Mouse (Mus musculus) cerebellum, postnatal 36 days (tissue): Measurements from ENCODE around the gene Bhlhb9.

Experiments
- DNase-seq, 2 experiments: peaks; one replicate each; pipeline ENCODE4 v3.0.0; 2021 to 2022; ENCODE audit warnings: mixed read lengths in 2 of 2

The Bhlhb9 gene

DNA sequence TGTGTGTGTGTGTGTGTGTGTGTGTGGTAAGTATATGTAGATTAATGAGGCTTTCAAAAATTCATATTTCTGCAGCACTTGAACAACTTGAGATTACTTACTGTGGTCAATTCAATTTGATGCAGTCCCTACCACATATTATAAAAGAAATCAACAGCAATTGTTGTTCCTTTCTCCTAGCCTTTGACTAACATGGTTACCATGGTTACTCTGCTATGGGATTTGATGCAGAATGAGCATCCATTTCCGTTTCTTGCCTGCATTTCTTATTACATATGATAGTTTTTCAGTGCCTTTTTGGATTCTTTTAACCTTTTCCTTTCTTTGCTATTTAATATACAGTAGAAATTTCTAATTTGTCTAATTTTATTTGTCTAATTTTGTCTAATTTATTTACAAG is 119.7 kb downstream of the Bhlhb9 start:
- DNase-seq = no peak

DNA sequence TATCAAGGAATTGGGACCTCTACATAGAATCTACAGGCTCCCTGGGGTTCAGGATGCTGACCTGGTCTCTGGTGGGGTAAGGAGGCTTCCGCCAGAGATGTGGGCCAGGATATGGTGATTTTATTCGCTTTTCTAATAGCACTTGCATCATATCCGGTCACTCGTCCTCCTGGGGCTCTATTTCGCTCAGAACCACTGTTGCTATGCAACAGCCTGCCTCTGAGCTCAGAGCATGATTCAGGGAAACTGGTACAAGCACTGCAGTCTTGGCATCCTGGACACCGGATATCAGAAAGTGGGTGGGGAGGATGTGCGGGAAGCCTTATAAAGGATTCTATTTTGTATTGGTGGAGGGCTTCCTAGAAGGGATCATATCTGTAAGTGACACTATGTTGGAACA is 124.8 kb downstream of the Bhlhb9 start:
- no peak for DNase-seq

DNA sequence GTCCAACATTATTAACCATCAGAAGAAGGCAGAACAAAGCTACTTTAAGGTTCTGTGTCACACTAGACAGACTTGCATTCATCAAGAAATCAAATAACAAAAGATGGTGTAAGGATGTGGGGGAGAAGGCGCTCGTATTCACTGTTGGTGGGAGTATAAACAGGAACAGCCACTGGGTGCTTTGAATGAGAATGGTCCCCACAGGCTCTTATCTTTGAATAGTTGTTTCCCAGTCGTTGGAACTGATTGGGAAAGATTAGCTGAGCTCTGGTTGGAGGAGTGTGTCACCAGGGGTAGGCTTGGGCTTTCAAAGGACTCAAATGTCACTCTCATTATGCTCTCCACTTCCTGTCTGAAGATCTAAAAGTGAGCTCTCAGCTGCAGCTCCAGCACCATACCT is 128.5 kb downstream of the Bhlhb9 start:
- DNase-seq = no peak

DNA sequence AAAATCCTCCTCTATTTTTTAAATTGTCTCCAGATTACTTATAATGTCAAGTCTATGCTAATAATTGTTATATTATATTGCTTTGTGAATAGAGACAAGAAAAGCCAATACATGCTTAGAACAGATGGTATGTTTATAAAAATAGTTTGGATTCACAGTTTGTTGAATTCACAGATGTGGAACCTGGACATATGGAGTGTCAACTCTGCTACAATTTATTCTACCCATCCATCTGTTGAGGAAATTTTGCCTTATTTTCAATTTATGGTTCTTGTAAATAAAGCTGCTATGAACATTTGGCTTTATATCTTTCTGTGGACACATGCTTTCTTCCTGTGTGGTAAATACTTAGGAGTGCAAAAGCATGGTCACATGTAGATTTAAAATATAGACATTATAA is 131.2 kb downstream of the Bhlhb9 start:
- no peak for DNase-seq

DNA sequence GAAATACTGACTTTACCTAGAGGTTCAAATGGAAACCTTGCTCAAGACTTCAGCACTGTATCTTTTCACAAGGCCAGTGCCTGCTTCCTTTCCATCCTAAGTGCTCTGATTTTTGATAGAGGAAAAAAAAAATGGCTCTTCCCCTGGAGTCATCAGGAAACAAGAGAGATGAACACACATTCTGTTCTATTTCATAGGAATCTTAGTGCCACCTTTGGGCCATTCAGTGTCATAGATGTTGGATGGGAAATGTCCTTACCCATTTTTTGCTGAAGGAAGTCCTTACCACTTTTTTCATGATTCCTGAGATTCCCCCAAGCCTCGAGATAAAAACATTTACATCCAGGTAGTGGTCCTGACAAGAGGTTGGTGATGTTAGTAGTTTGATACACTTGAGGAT is 139.1 kb downstream of the Bhlhb9 start:
- DNase-seq = no peak
